ENCODE assay signal across 10 mouse cellular contexts in the genomic region with DNA sequence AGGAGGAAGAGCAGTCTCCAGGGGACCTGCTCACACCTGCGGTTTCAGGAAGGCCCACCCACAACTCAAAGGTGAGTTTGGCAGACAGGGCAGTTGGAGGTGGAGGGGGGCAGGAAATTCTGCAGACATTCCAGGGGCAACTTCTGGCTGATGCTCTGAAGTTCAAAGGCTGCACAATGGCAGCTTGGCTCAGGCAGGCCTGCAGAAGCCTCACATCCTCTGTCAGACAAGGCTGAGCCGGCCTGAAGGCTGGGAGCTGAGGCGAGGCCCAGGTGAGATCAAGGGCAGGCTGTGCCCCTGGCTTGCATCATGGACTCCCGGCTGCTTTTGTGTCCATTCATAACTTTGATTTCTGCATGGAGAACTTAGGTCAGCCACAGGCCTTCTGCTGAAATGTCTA. TPM values are rescaled to one million over a fixed set of nuclear protein-coding genes. Genes with fewer than 3 reads are reported as not detected.
DNase-seq lines count a peak whose midpoint lies in the region; ATAC-seq and TF ChIP-seq lines count a peak whose summit lies in the region.
"Had no signal": no experiment of that assay in that cellular context is flagged by ENCODE, and none has a peak within 500 bp of the region (broad histone marks: within the 10 kb centered on the region; RNA-seq: fewer than 3 reads in every experiment).

No protein-coding gene starts in this region.

- H3K4me1 ChIP-seq in embryonic facial prominence, embryonic 15.5 days, result peaks cover 25% of the 10 kb centered on the region

- WGBS in embryonic facial prominence, embryonic 15.5 days, result 35% methylated on average over 4 of the region's 4 CpGs

- no peaks in the 10 kb centered on the region for H3K27me3 ChIP-seq in embryonic facial prominence, embryonic 15.5 days
- no peaks in the 10 kb centered on the region for H3K27me3 ChIP-seq in myocyte (ENCODE audit: control insufficient read depth, insufficient read depth, insufficient read length)

- no peak overlapping the region for H3K4me2 ChIP-seq in embryonic facial prominence, embryonic 15.5 days (replicated peaks)
- H3K4me2 ChIP-seq in myocyte (ENCODE audit: low read depth), result peak overlapping the region; percentile 61

- H3K36me3 ChIP-seq in embryonic facial prominence, embryonic 15.5 days, result no peaks in the 10 kb centered on the region
- no peaks in the 10 kb centered on the region for H3K36me3 ChIP-seq in myocyte (ENCODE audit: control insufficient read depth, insufficient read depth)

- H3K27ac ChIP-seq in layer of hippocampus, adult 2 months, result peak overlapping the region; percentile 18; the same call in 1 of the 2 replicates
- H3K27ac ChIP-seq in embryonic facial prominence, embryonic 15.5 days (replicated peaks), result peak overlapping the region; percentile 58

- TF ChIP-seq CTCF in layer of hippocampus, adult 2 months (conservative IDR thresholded peaks at IDR 0.05), result no peak

- DNase-seq in layer of hippocampus, adult 2 months (ENCODE audit: low spot score in 2 of 2), result no peak
- DNase-seq in layer of hippocampus, postnatal 36 days, result no peak
- DNase-seq in kidney, postnatal 10 days, result peak; percentile 54
- DNase-seq in embryo, embryonic 10 days (ENCODE audit: low spot score), result no peak
- no peak for DNase-seq in embryo, embryonic 10.5 days (ENCODE audit: low spot score)
- DNase-seq in adrenal gland, postnatal 4 days (ENCODE audit: low spot score in 2 of 2), result no peak
- DNase-seq: cerebellum, postnatal 25 days; right cerebral cortex, adult 18-20 months had no signal

- H3K79me2 ChIP-seq in myocyte (ENCODE audit: control insufficient read depth, insufficient read depth), result no peaks in the 10 kb centered on the region

- no peak overlapping the region for H3K9ac ChIP-seq in embryonic facial prominence, embryonic 15.5 days

- no peak for ATAC-seq in embryonic facial prominence, embryonic 15.5 days (ENCODE audit: insufficient number of reproducible peaks, low FRiP score, low TSS enrichment, low read depth)

- H3K9me3 ChIP-seq in embryonic facial prominence, embryonic 15.5 days (replicated peaks), result no peaks in the 10 kb centered on the region

- TF ChIP-seq POLR2A in myocyte (IDR thresholded peaks at IDR 0.05; ENCODE audit: insufficient read length, low read depth), result no peak

- no peak overlapping the region for H3ac ChIP-seq in myocyte (ENCODE audit: control insufficient read depth, insufficient read length)

- no peak overlapping the region for H3K4me3 ChIP-seq in layer of hippocampus, adult 2 months
- H3K4me3 ChIP-seq in embryonic facial prominence, embryonic 15.5 days (replicated peaks), result no peak overlapping the region
- H3K4me3 ChIP-seq in myocyte, result no peak overlapping the region

TF ChIP-seq in myocyte, 11 proteins besides CTCF, POLR2A, EP300 and RAD21:
- TF ChIP-seq TCF3 (IDR thresholded peaks at IDR 0.05; ENCODE audit: insufficient read length, low read depth), result no peak
- no peak for TF ChIP-seq SRF (IDR thresholded peaks at IDR 0.05; ENCODE audit: control insufficient read depth, insufficient read length, low read depth)

RNA-seq across cellular contexts. Expression of a gene that starts 41.1 kb away (rescaled TPM):
- total RNA-seq in layer of hippocampus, adult 2 months (2021), result 10 to 100 TPM; 82.0 to 83.6 TPM
- 10 to 100 TPM; 91.3 to 91.5 TPM for total RNA-seq in layer of hippocampus, postnatal 36 days (2021)
- 21.7 and 22.8 TPM in 2 replicates for polyA plus RNA-seq in embryonic facial prominence, embryonic 15.5 days (2015; fragmentation: Nextera tagmentation; extraction: Ambion mirVana)
- polyA plus RNA-seq in myocyte (2012; fragmentation: generic; extraction: Trizol), result 14.5 TPM
- 10 to 100 TPM; 36.9 to 37.5 TPM for total RNA-seq in adrenal gland, postnatal 4 days (2021)
